Mouse (Mus musculus) stomach, embryonic 15.5 days (tissue): ENCODE measurements around the gene Hdac5. TPM values are rescaled to one million over a fixed set of nuclear protein-coding genes. Genes with fewer than 3 reads are reported as not detected.

Experiments
- ATAC-seq: fragments of 200-750 bp; cut with Nextera tagmentation; 2 replicates; pipeline ENCODE4 v1.8.0; 2017; ENCODE audit warnings: low read depth, moderate number of reproducible peaks, moderate TSS enrichment; ENCODE audit not compliant: insufficient read depth, low FRiP score
- H3K27ac ChIP-seq: fragments of 300-500 bp; sonication (generic); 2 replicates; pipeline ENCODE4 v1.5.1; 2015; ENCODE audit warnings: mild to moderate bottlenecking, inconsistent platforms
- H3K27me3 ChIP-seq: fragments of 300-500 bp; sonication (generic); replicated peaks from 2 replicates; pipeline ENCODE4 v1.6.1; 2015; ENCODE audit warnings: inconsistent platforms
- H3K36me3 ChIP-seq: fragments of 300-500 bp; sonication (generic); 2 replicates; pipeline ENCODE4 v1.6.1; 2015; ENCODE audit warnings: inconsistent platforms
- H3K4me1 ChIP-seq: fragments of 300-500 bp; sonication (generic); 2 replicates; pipeline ENCODE4 v1.6.1; 2015; ENCODE audit warnings: inconsistent platforms
- H3K4me2 ChIP-seq: fragments of 300-500 bp; sonication (generic); 2 replicates; pipeline ENCODE4 v1.6.1; 2015; ENCODE audit warnings: mild to moderate bottlenecking, inconsistent platforms
- H3K4me3 ChIP-seq: fragments of 300-500 bp; sonication (generic); replicated peaks from 2 replicates; pipeline ENCODE4 v1.5.1; 2015; ENCODE audit warnings: inconsistent platforms
- H3K9ac ChIP-seq: fragments of 300-500 bp; sonication (generic); 2 replicates; pipeline ENCODE4 v1.6.1; 2015; ENCODE audit warnings: inconsistent platforms
- H3K9me3 ChIP-seq: fragments of 300-500 bp; sonication (generic); 2 replicates; pipeline ENCODE4 v1.6.1; 2016; ENCODE audit warnings: inconsistent platforms
- WGBS: fragments of 180-500 bp; shearing (Covaris S2); methylation state at CpG from one replicate; pipeline ENCODE4 v1.1.7; 2015; 5-methylcytosine and 5-hydroxymethylcytosine counted together
- polyA plus RNA-seq: library from polyadenylated mRNA; unstranded; fragments of >200 nt; fragmentation: Nextera tagmentation; extraction: Ambion mirVana; gene quantifications from 2 replicates; pipeline ENCODE4 v1.2.1, GENCODE M21; 2015

Hdac5 gene
- 68.7 and 71.3 TPM in 2 replicates for polyA plus RNA-seq

GRCm38 (mm10) chr11:102230006-102230741 lies at the start of gene Hdac5:
TSS of gene Hdac5 (minus strand) at chr11:102230166.
- ATAC-seq, result peak; percentile 86
- Histone ChIP-seq H3K27me3 (no peaks in the 10 kb centered on the region), H3K4me3 (peak within 1 kb of the TSS; percentile 75), H3K4me1 (peaks cover 42% of the 10 kb centered on the region), H3K27ac (peak within 1 kb of the TSS; percentile 87), H3K9ac (peak within 1 kb of the TSS; percentile 74), H3K4me2 (peak within 1 kb of the TSS; percentile 87), H3K36me3 (no peaks in the 10 kb centered on the region), H3K9me3 (no peaks in the 10 kb centered on the region)
- WGBS, result 0% methylated on average over 49 of the region's 49 CpGs

- H3K4me3 ChIP-seq, result no peak overlapping the region
- H3K4me2 ChIP-seq, result no peak overlapping the region
- no peak overlapping the region for H3K9ac ChIP-seq
- H3K27ac ChIP-seq, result no peak overlapping the region
- H3K36me3 ChIP-seq, result no peaks in the 10 kb centered on the region
- H3K4me1 ChIP-seq, result peaks cover 13% of the 10 kb centered on the region; the same call in 1 of the 2 replicates
- no peaks in the 10 kb centered on the region for H3K9me3 ChIP-seq
- ATAC-seq, result no peak
- H3K27me3 ChIP-seq, result no peaks in the 10 kb centered on the region
- 82% methylated on average over 3 of the region's 3 CpGs for WGBS
These were observed 49.6 kb upstream of the Hdac5 start for GRCm38 (mm10) chr11:102279595-102279994.

GRCm38 (mm10) chr11:102277754-102278153 lies 47.8 kb upstream of the Hdac5 start:
- ATAC-seq, result no peak
- H3K27me3 ChIP-seq, result no peaks in the 10 kb centered on the region
- H3K36me3 ChIP-seq, result no peaks in the 10 kb centered on the region
- H3K4me1 ChIP-seq, result peaks cover 13% of the 10 kb centered on the region; the same call in 1 of the 2 replicates
- no peak overlapping the region for H3K4me2 ChIP-seq
- H3K9me3 ChIP-seq, result no peaks in the 10 kb centered on the region
- no peak overlapping the region for H3K27ac ChIP-seq
- WGBS, result 71% methylated on average over 11 of the region's 12 CpGs
- no peak overlapping the region for H3K9ac ChIP-seq
- H3K4me3 ChIP-seq, result no peak overlapping the region

GRCm38 (mm10) chr11:102276411-102276915 lies 46.5 kb upstream of the Hdac5 start:
- peak overlapping the region; percentile 34 for H3K4me3 ChIP-seq
- no peaks in the 10 kb centered on the region for H3K36me3 ChIP-seq
- peak overlapping the region; percentile 21; the same call in 1 of the 2 replicates for H3K9ac ChIP-seq
- ATAC-seq, result peak; percentile 75
- H3K4me2 ChIP-seq, result peak overlapping the region; percentile 72
- H3K9me3 ChIP-seq, result no peaks in the 10 kb centered on the region
- peaks cover 13% of the 10 kb centered on the region; the same call in 1 of the 2 replicates for H3K4me1 ChIP-seq
- H3K27me3 ChIP-seq, result no peaks in the 10 kb centered on the region
- H3K27ac ChIP-seq, result no peak overlapping the region
- WGBS, result under 1% methylated on average over 33 of the region's 33 CpGs

DNA sequence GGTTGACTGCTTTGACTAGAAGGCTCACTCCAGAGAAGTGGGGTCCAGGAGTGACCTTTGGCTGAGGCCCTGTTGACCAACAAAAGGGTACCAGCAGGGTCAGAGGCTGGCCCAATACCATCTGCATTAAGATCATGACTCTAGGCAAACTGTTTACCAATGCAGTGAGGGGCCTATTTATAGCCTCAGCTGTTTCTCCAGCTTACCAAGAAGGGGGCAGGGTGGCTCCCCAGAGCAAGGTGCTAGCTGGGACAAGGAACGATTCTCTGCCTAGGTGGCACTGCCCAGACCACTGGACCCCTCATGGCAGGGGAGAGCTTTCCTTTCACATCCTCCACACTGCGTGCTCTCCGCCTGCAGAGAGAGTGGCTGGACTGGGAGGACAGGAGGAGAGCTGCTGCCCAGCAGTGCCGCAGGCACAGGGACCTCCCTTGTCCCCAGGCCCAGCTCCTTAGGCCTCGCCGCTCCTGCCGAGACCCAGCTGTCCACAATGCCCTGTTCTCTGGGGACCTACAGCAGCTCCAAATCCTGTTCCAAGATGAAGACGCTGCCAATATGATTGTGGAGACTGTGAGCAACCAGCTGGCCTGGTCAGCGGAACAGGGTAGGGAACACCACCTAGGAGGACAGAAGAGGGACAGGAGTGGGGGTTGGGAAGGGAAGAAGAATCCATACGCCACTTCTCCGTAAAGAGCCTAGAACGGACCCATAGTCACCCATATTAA lies 38.7 kb upstream of the Hdac5 start, which contains the start of gene Asb16:
TSS of gene Asb16 (plus strand) at position 224 of the 725 bp plus-strand sequence.
- Histone ChIP-seq H3K4me1 (peaks cover 5% of the 10 kb centered on the region; the same call in 1 of the 2 replicates), H3K4me3 (no peak within 1 kb of the TSS), H3K27me3 (no peaks in the 10 kb centered on the region), H3K36me3 (no peaks in the 10 kb centered on the region), H3K9ac (no peak within 1 kb of the TSS), H3K4me2 (no peak within 1 kb of the TSS), H3K27ac (no peak within 1 kb of the TSS), H3K9me3 (no peaks in the 10 kb centered on the region)
- 87% methylated on average over 12 of the region's 12 CpGs for WGBS
- ATAC-seq, result no peak

GRCm38 (mm10) chr11:102267480-102267879 lies 37.5 kb upstream of the Hdac5 start:
- Histone ChIP-seq H3K36me3 (no peaks in the 10 kb centered on the region), H3K27ac (no peak overlapping the region), H3K27me3 (no peaks in the 10 kb centered on the region), H3K9me3 (no peaks in the 10 kb centered on the region), H3K9ac (no peak overlapping the region), H3K4me1 (peaks cover 5% of the 10 kb centered on the region; the same call in 1 of the 2 replicates), H3K4me2 (0 out of 2 replicates have a peak overlapping the region, but pooled peaks have one; percentile 19), H3K4me3 (no peak overlapping the region)
- no peak; the same call in 1 of the 2 replicates for ATAC-seq
- 7% methylated on average over 11 of the region's 11 CpGs for WGBS

DNA sequence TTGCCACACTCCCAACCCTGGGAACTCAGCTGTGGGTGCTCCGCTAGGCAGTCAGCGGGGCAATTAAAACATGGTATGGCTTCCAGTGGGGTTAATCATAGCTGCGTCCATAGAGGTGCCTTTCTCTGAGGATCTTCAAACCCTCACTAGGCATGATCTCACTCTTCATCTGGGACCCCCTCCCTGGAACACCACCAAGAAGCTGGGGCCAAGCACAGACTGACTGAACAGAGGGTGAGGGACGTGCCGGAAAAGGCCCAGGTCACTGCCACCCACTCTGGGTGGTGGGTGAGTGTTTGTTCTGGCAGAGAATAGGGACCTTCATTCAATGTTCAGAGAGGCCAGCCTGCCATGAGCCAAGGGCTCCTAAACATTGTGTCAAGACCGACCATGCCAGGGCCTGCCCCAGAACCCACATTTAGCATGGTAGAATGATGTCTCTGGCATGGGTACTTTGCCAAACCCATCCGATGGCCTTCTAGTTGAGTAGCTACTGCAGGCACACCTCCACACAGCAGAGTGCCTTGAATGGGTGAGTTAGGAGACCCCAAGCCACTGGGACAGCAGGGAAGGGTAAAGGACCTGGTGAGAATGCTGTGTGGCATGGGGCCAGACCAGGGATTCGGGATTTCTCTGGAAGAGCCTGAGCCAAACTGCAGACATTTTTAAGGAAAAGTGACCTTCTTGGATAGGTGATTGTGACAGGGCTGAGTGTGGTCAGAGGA lies 36.8 kb upstream of the Hdac5 start:
- no peak for ATAC-seq
- H3K4me2 ChIP-seq, result no peak overlapping the region
- H3K9ac ChIP-seq, result no peak overlapping the region
- H3K9me3 ChIP-seq, result no peaks in the 10 kb centered on the region
- no peak overlapping the region for H3K27ac ChIP-seq
- H3K27me3 ChIP-seq, result no peaks in the 10 kb centered on the region
- no peaks in the 10 kb centered on the region for H3K36me3 ChIP-seq
- 89% methylated on average over 8 of the region's 8 CpGs for whole genome bisulfite sequencing
- no peak overlapping the region for H3K4me3 ChIP-seq
- H3K4me1 ChIP-seq, result peaks cover 5% of the 10 kb centered on the region; the same call in 1 of the 2 replicates

GRCm38 (mm10) chr11:102265816-102266215 lies 35.9 kb upstream of the Hdac5 start:
- H3K36me3 ChIP-seq, result no peaks in the 10 kb centered on the region
- H3K27me3 ChIP-seq, result no peaks in the 10 kb centered on the region
- 71% methylated on average over 14 of the region's 14 CpGs for WGBS

DNA sequence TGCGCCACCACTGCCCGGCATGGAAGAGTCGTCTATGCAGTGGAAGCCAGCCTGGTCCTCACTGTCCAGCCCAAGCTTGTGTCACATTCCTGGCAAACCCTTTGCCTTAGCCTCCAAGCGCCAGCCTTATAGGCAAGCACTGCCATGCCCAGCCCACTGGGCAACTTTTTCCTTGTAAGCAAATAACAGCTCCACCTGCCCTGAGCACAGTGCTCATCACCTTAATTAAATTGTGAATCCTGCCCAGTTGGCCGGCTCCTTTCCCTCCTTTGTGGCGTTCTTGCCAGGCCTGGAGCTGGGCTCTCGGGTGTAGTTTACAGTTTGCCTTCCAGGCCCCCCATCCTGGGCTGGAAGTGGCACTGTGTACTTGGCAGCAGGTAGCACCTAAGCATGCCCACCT lies 33.2 kb upstream of the Hdac5 start:
- ATAC-seq, result no peak
- no peak overlapping the region for H3K27ac ChIP-seq
- no peak overlapping the region for H3K4me3 ChIP-seq
- no peak overlapping the region for H3K9ac ChIP-seq
- H3K4me2 ChIP-seq, result no peak overlapping the region
- peaks cover 5% of the 10 kb centered on the region; the same call in 1 of the 2 replicates for H3K4me1 ChIP-seq
- H3K9me3 ChIP-seq, result no peaks in the 10 kb centered on the region
- 91% methylated on average over 7 of the region's 7 CpGs for WGBS
- no peaks in the 10 kb centered on the region for H3K27me3 ChIP-seq
- H3K36me3 ChIP-seq, result no peaks in the 10 kb centered on the region

More at GRCm38 (mm10) chr11:102265816-102266215, 35.9 kb upstream of the Hdac5 start:
- Histone ChIP-seq H3K9me3 (no peaks in the 10 kb centered on the region), H3K9ac (no peak overlapping the region), H3K4me1 (peaks cover 5% of the 10 kb centered on the region; the same call in 1 of the 2 replicates), H3K27ac (no peak overlapping the region), H3K4me2 (no peak overlapping the region), H3K4me3 (no peak overlapping the region)
- ATAC-seq, result no peak

GRCm38 (mm10) chr11:102258521-102258920 lies 28.6 kb upstream of the Hdac5 start:
- WGBS, result 91% methylated on average over 3 of the region's 3 CpGs
- H3K27me3 ChIP-seq, result no peaks in the 10 kb centered on the region
- H3K9me3 ChIP-seq, result no peaks in the 10 kb centered on the region
- no peak for ATAC-seq
- no peaks in the 10 kb centered on the region; the same call in 1 of the 2 replicates for H3K36me3 ChIP-seq
- H3K4me1 ChIP-seq, result no peaks in the 10 kb centered on the region
- no peak overlapping the region for H3K9ac ChIP-seq
- H3K4me2 ChIP-seq, result no peak overlapping the region
- H3K4me3 ChIP-seq, result no peak overlapping the region
- H3K27ac ChIP-seq, result no peak overlapping the region

DNA sequence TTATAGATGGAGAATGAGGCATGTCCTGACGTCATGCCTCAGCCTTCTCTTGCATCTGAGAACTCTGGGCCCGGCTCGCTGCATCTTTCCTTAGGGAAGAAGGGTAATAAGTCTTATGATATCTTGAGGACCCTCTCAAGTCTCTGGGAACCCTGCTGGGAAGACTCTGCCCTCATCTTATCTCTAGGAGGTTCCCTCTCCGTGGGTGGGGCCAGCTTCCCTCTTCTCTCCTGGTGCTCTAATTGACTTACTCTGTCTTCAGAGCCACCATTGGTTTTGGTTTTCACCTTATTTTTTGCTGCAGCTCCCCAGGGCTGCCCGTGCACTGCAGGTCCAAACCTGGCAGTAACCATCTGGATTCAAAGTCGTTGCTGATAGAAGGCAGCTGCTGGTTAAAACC lies 28.1 kb upstream of the Hdac5 start:
- Histone ChIP-seq H3K9me3 (no peaks in the 10 kb centered on the region), H3K4me2 (no peak overlapping the region), H3K36me3 (no peaks in the 10 kb centered on the region; the same call in 1 of the 2 replicates), H3K4me3 (no peak overlapping the region), H3K4me1 (no peaks in the 10 kb centered on the region), H3K9ac (no peak overlapping the region), H3K27me3 (no peaks in the 10 kb centered on the region), H3K27ac (no peak overlapping the region)
- ATAC-seq, result no peak
- 87% methylated on average over 6 of the region's 6 CpGs for WGBS
